Mouse (Mus musculus): ENCODE data around the gene Prkar1b. TPM values are rescaled to one million over a fixed set of nuclear protein-coding genes. Genes with fewer than 3 reads are reported as not detected.
A peak's percentile ranks its signal among the peaks of the same experiment; 100 is the strongest.

Gene Prkar1b
- total RNA-seq, 2 experiments from 2014 or later, result 1.5 to 2.0 TPM

- DNase-seq, result no peak
These were observed 170.0 kb downstream of the Prkar1b start for GRCm38 (mm10) chr5:138979840-138980239.

GRCm38 (mm10) chr5:138977759-138978158 is 172.0 kb downstream of the Prkar1b start:
- DNase-seq, result no peak

- no peak for DNase-seq
These were observed 174.8 kb downstream of the Prkar1b start for GRCm38 (mm10) chr5:138974911-138975485.

DNA sequence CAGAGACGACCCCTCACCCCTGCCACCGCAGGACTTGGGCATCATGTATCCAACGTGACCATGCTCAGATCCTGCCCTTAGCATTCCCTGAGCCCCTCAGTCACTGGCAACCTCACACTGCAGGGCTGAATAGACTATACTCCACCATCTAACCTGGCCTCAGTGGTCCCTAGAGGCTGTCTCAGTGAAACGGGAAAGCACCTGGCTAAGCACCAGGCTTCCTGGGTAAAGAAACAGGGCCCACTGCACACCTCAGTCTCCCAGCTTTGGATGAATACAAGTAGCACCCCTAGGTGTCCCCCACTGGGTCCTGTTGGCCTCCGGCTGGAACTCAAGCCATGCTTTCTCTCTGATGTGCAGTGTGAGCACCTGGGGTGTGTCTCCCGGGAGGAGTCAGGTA is 176.3 kb downstream of the Prkar1b start:
- DNase-seq, result no peak

DNA sequence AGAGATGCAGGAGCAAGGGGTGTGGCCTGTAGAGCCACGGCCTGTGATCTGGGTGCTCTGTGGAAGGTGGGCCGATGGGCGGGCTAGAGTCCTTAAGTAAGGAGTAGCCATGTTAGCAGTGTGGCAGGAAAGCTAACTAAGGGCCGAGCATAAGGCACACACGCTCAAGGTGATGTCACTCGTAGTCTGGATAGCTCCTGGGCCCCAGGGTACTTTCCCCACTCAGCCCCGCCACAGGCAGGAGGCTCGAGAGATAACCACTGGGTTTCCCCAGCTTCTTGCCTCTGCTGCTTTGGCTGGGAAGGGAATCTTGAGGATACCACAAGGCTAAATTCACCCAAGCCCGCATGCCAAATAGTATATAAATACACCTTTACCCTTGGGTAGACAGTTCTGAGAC is 178.4 kb downstream of the Prkar1b start:
- DNase-seq, result no peak

GRCm38 (mm10) chr5:138970056-138970490 is 179.7 kb downstream of the Prkar1b start:
- peak; percentile 68 to 77 for DNase-seq

Other genes starting within 250 kb of the Prkar1b start
- gene Pdgfa, start 152.6 kb downstream of the Prkar1b start, total RNA-seq (2021), result 10 to 100 TPM; 15.5 to 21.7 TPM
- gene Dnaaf5, start 222 bp upstream of the Prkar1b start, total RNA-seq (2021), result 10 to 100 TPM; 13.5 to 19.7 TPM
- gene Sun1, start 50.6 kb upstream of the Prkar1b start, total RNA-seq (2021), result 10 to 100 TPM; 48.3 to 56.7 TPM
- gene Get4, start 102.3 kb upstream of the Prkar1b start, total RNA-seq (2021), result 10 to 100 TPM; 42.0 to 44.7 TPM
- 1 to 10 TPM; 2.1 to 2.3 TPM for gene Adap1, start 175.6 kb upstream of the Prkar1b start, total RNA-seq (2021)
- gene Cox19, start 201.4 kb upstream of the Prkar1b start, total RNA-seq (2021), result 100 to 1,000 TPM in 1 of 2 experiments, 10 to 100 TPM in 1; 82.6 to 103 TPM
- gene Cyp2w1, start 202.6 kb upstream of the Prkar1b start, total RNA-seq (2021), result not detected
- 10 to 100 TPM; 39.6 to 40.5 TPM for gene Gpr146, start 227.7 kb upstream of the Prkar1b start, total RNA-seq (2021)

Data from heart, adult 18-20 months (tissue).